Mouse (Mus musculus) spleen, adult 2 months (tissue): ENCODE results near the gene D17H6S53E.

Source experiments
- CTCF ChIP-seq: fragments of 200-500 bp; IDR thresholded peaks from 2 replicates; pipeline ENCODE4 v1.5.1; 2011; ENCODE audit warnings: mild to moderate bottlenecking, inconsistent platforms; ENCODE audit not compliant: insufficient read depth, insufficient read length, insufficient replicate concordance; ENCODE audit errors: extremely low read depth
- POLR2A ChIP-seq: fragments of 200-500 bp; IDR thresholded peaks from 2 replicates; pipeline ENCODE4 v1.6.1; 2011; ENCODE audit warnings: low read depth, low read length, inconsistent platforms

DNA sequence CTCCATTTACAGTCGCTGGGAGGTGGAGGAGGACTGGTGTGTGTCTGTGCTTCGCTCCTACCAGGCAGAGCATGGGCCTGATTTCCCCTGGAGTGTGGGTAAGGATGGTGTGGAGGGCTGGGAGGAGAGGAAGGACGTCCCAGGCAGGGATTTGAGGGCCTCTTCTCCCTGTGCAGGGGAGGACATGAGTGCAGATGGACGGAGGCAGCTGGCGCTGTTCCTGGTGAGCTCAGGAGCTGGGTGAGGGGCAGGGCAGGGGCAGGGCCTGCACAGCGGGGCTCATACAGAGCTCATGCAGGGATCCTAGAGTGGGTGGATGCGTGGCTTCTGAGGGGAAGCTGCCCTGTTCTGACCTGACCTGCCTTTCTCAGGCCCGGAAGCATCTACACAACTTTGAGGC is 23.9 kb upstream of the D17H6S53E start:
- TF ChIP-seq CTCF (no peak), POLR2A (no peak)
